Mouse (Mus musculus): ENCODE data around the gene Acrbp.

GRCm38 (mm10) chr6:125094843-125095242 is 45.4 kb downstream of the Acrbp start:
- no peak for TF ChIP-seq CTCF (IDR thresholded peaks at IDR 0.05; ENCODE audit: low read depth)
- TF ChIP-seq EP300 (optimal IDR thresholded peaks at IDR 0.05), result no peak

Measured in stomach, postnatal 0 days (tissue).